Mouse (Mus musculus) left cerebral cortex, postnatal 36 days (tissue): ENCODE results near the gene Zfp598. TPM values are rescaled to one million over a fixed set of nuclear protein-coding genes. Genes with fewer than 3 reads are reported as not detected.
A peak's percentile ranks its signal among the peaks of the same experiment; 100 is the strongest.
"Not testable (repeated sequence)": the region's sequence is repeated elsewhere in the genome, so short reads cannot be mapped to it uniquely, and the experiment has no call there.

Source experiments
- DNase-seq, 2 experiments: peaks; one replicate each; pipeline ENCODE4 v3.0.0; 2021 to 2022; ENCODE audit warnings: low spot score in 2 of 2, mixed read lengths in 1 of 2
- intact Hi-C: fragments of 180-260 bp; cut with DNase I; formaldehyde crosslinking; loops from one replicate; pipeline ENCODE4 v1.15.1; 2025
- total RNA-seq, 2 experiments: library from RNA; stranded (reverse); gene quantifications; 2 replicates each; pipeline ENCODE4 v1.2.3; 2021

Gene Zfp598
- total RNA-seq, 2 experiments from 2014 or later = 30.5 to 45.1 TPM

- intact Hi-C loops = no loop called here
- DNase-seq = no peak
Observed at GRCm38 (mm10) chr17:24715556-24715955, 46.1 kb downstream of the Zfp598 start.

GRCm38 (mm10) chr17:24716166-24716682, 46.7 kb downstream of the Zfp598 start:
- intact Hi-C loops = no loop called here
- DNase-seq = no peak

GRCm38 (mm10) chr17:24717943-24718342, 48.5 kb downstream of the Zfp598 start, which contains the start of the genes Rnf151 and Rps2:
TSS of gene Rnf151 (minus strand) at chr17:24718063.
TSS of gene Rps2 (plus strand) at chr17:24718116.
- intact Hi-C loops = no loop called here
- DNase-seq = no peak

GRCm38 (mm10) chr17:24718938-24719337, 49.5 kb downstream of the Zfp598 start:
- intact Hi-C loops, DNase-seq: not testable (repeated sequence)

- DNase-seq = peak; percentile 98 to 99
- intact Hi-C loops = no loop called here
Observed at GRCm38 (mm10) chr17:24719494-24720222, 50.2 kb downstream of the Zfp598 start.

- intact Hi-C loops, DNase-seq: not testable (repeated sequence)
Observed at GRCm38 (mm10) chr17:24720616-24721015, 51.1 kb downstream of the Zfp598 start.

GRCm38 (mm10) chr17:24721383-24721955, 52.0 kb downstream of the Zfp598 start:
- intact Hi-C loops, DNase-seq: not testable (repeated sequence)

GRCm38 (mm10) chr17:24722220-24722924, 52.9 kb downstream of the Zfp598 start:
- no peak for DNase-seq
- intact Hi-C loops = no loop called here

- intact Hi-C loops = no loop called here
- DNase-seq = no peak
Observed at GRCm38 (mm10) chr17:24723122-24723880, 53.8 kb downstream of the Zfp598 start.

- no peak for DNase-seq
Observed at GRCm38 (mm10) chr17:24723881-24724180, 54.3 kb downstream of the Zfp598 start.

GRCm38 (mm10) chr17:24724184-24724583, 54.7 kb downstream of the Zfp598 start, which contains the start of gene Ndufb10:
TSS of gene Ndufb10 (minus strand) at chr17:24724478.
- intact Hi-C loops = no loop called here

More at GRCm38 (mm10) chr17:24723881-24724180, 54.3 kb downstream of the Zfp598 start:
- intact Hi-C loops = no loop called here

GRCm38 (mm10) chr17:24725637-24726390, 56.3 kb downstream of the Zfp598 start:
- no peak for DNase-seq
- intact Hi-C loops = no loop called here

More at GRCm38 (mm10) chr17:24724184-24724583, 54.7 kb downstream of the Zfp598 start, which contains the start of gene Ndufb10:
- DNase-seq = peak; percentile 94 to 95

GRCm38 (mm10) chr17:24727618-24728017, 58.1 kb downstream of the Zfp598 start, which contains the start of gene Rpl3l:
TSS of gene Rpl3l (plus strand) at chr17:24727820.
- no peak for DNase-seq
- intact Hi-C loops = no loop called here

GRCm38 (mm10) chr17:24728184-24728583, 58.7 kb downstream of the Zfp598 start:
- DNase-seq = no peak
- intact Hi-C loops = no loop called here

- DNase-seq = no peak
- intact Hi-C loops = no loop called here
Observed at GRCm38 (mm10) chr17:24729067-24729466, 59.6 kb downstream of the Zfp598 start.

- DNase-seq = no peak
- intact Hi-C loops = no loop called here
Observed at GRCm38 (mm10) chr17:24730787-24731186, 61.3 kb downstream of the Zfp598 start.
